Mouse (Mus musculus) heart, embryonic 16.5 days (tissue): ENCODE measurements around the gene Gm26920. TPM values are rescaled to one million over a fixed set of nuclear protein-coding genes. Genes with fewer than 3 reads are reported as not detected.

Experiments used
- ATAC-seq: fragments of 200-750 bp; cut with Nextera tagmentation; replicated peaks from 2 replicates; pipeline ENCODE4 v1.8.0; 2017; ENCODE audit warnings: moderate number of reproducible peaks; ENCODE audit not compliant: insufficient read depth, low FRiP score; ENCODE audit errors: extremely low read depth
- H3K27ac ChIP-seq: fragments of 300-500 bp; sonication (generic); 2 replicates; pipeline ENCODE4 v1.5.1; 2014; ENCODE audit warnings: mild to moderate bottlenecking, low read length, control low read depth, moderate library complexity
- H3K27me3 ChIP-seq: fragments of 300-500 bp; sonication (generic); 2 replicates; pipeline ENCODE4 v1.6.1; 2014; ENCODE audit warnings: low read length, mixed read lengths; ENCODE audit not compliant: control insufficient read depth, insufficient read depth
- H3K36me3 ChIP-seq: fragments of 300-500 bp; sonication (generic); 2 replicates; pipeline ENCODE4 v1.6.1; 2014; ENCODE audit not compliant: control insufficient read depth, insufficient read depth
- H3K4me1 ChIP-seq: fragments of 300-500 bp; sonication (generic); 2 replicates; pipeline ENCODE4 v1.6.1; 2014; ENCODE audit warnings: low read length, mixed read lengths; ENCODE audit not compliant: control insufficient read depth, insufficient read depth
- H3K4me2 ChIP-seq: fragments of 300-500 bp; sonication (generic); 2 replicates; pipeline ENCODE4 v1.6.1; 2014; ENCODE audit warnings: low read depth, mild to moderate bottlenecking, control low read depth, low read length
- H3K4me3 ChIP-seq: fragments of 300-500 bp; sonication (generic); 2 replicates; pipeline ENCODE4 v1.5.1; 2014; ENCODE audit warnings: mild to moderate bottlenecking, control low read depth, low read length
- H3K9ac ChIP-seq: fragments of 300-500 bp; sonication (generic); 2 replicates; pipeline ENCODE4 v1.6.1; 2014; ENCODE audit warnings: low read length, control low read depth
- H3K9me3 ChIP-seq: fragments of 300-500 bp; sonication (generic); replicated peaks from 2 replicates; pipeline ENCODE4 v1.6.1; 2016; ENCODE audit warnings: low read length; ENCODE audit not compliant: control insufficient read depth
- WGBS: fragments of 180-500 bp; shearing (Covaris S2); extraction: QIAGEN DNeasy Blood & Tissue Kit; methylation state at CpG from one replicate; pipeline ENCODE4 v1.1.7; 2014; 5-methylcytosine and 5-hydroxymethylcytosine counted together
- microRNA-seq: library from miRNA; unstranded; fragments of <30 nt; microRNA quantifications from one replicate; pipeline ENCODE4, GENCODE M21; 2017
- polyA plus RNA-seq: library from polyadenylated mRNA; unstranded; fragments of >200 nt; fragmentation: Nextera tagmentation; extraction: Ambion mirVana; gene quantifications from 2 replicates; pipeline ENCODE4 v1.2.1, GENCODE M21; 2015

Gm26920 gene
- polyA plus RNA-seq, 1 experiment from 2014 or later = not detected

- no peaks in the 10 kb centered on the region for H3K4me1 ChIP-seq
- H3K27me3 ChIP-seq = no peaks in the 10 kb centered on the region
- no peak overlapping the region for H3K9ac ChIP-seq
- peaks cover 72% of the 10 kb centered on the region for H3K36me3 ChIP-seq
- 89% methylated on average over 6 of the region's 6 CpGs for WGBS
- no peak overlapping the region for H3K27ac ChIP-seq
- no peaks in the 10 kb centered on the region for H3K9me3 ChIP-seq
- H3K4me3 ChIP-seq = no peak overlapping the region
- ATAC-seq = no peak
- H3K4me2 ChIP-seq = no peak overlapping the region
Observed at GRCm38 (mm10) chr7:30017226-30017625, 73.0 kb downstream of the Gm26920 start.

- ATAC-seq = peak; percentile 41; the same call in 1 of the 2 replicates
- H3K27me3 ChIP-seq = no peaks in the 10 kb centered on the region
- WGBS = 79% methylated on average over 4 of the region's 4 CpGs
- H3K4me1 ChIP-seq = no peaks in the 10 kb centered on the region
- H3K4me3 ChIP-seq = no peak overlapping the region
- peaks cover 57% of the 10 kb centered on the region for H3K36me3 ChIP-seq
- H3K4me2 ChIP-seq = no peak overlapping the region
- no peak overlapping the region for H3K9ac ChIP-seq
- H3K9me3 ChIP-seq = no peaks in the 10 kb centered on the region
- H3K27ac ChIP-seq = no peak overlapping the region
Observed at GRCm38 (mm10) chr7:30012956-30013363, 77.2 kb downstream of the Gm26920 start.

GRCm38 (mm10) chr7:30010551-30011195, 79.5 kb downstream of the Gm26920 start:
- WGBS = 85% methylated on average over 10 of the region's 10 CpGs
- no peaks in the 10 kb centered on the region for H3K9me3 ChIP-seq
- H3K4me1 ChIP-seq = no peaks in the 10 kb centered on the region
- H3K36me3 ChIP-seq = peaks cover 43% of the 10 kb centered on the region
- no peak overlapping the region; the same call in 1 of the 2 replicates for H3K27ac ChIP-seq
- H3K4me2 ChIP-seq = no peak overlapping the region
- H3K27me3 ChIP-seq = no peaks in the 10 kb centered on the region
- no peak overlapping the region for H3K9ac ChIP-seq
- no peak overlapping the region for H3K4me3 ChIP-seq
- no peak for ATAC-seq

GRCm38 (mm10) chr7:30009321-30010085, 80.7 kb downstream of the Gm26920 start:
- Histone ChIP-seq H3K27ac (peak overlapping the region; percentile 52), H3K27me3 (no peaks in the 10 kb centered on the region), H3K36me3 (peaks cover 34% of the 10 kb centered on the region), H3K9me3 (no peaks in the 10 kb centered on the region), H3K4me3 (no peak overlapping the region), H3K9ac (no peak overlapping the region), H3K4me2 (no peak overlapping the region), H3K4me1 (no peaks in the 10 kb centered on the region)
- WGBS = 73% methylated on average over 21 of the region's 21 CpGs
- ATAC-seq = no peak

GRCm38 (mm10) chr7:30008020-30008690, 82.1 kb downstream of the Gm26920 start:
- H3K9me3 ChIP-seq = no peaks in the 10 kb centered on the region
- H3K4me1 ChIP-seq = no peaks in the 10 kb centered on the region
- no peak overlapping the region for H3K9ac ChIP-seq
- no peak overlapping the region for H3K27ac ChIP-seq
- no peaks in the 10 kb centered on the region for H3K27me3 ChIP-seq
- no peak overlapping the region for H3K4me2 ChIP-seq
- ATAC-seq = no peak
- peaks cover 23% of the 10 kb centered on the region for H3K36me3 ChIP-seq
- WGBS = 80% methylated on average over 6 of the region's 6 CpGs
- H3K4me3 ChIP-seq = no peak overlapping the region

- Histone ChIP-seq H3K9me3 (no peaks in the 10 kb centered on the region), H3K4me1 (no peaks in the 10 kb centered on the region), H3K36me3 (peaks cover 23% of the 10 kb centered on the region), H3K4me3 (no peak overlapping the region), H3K27ac (no peak overlapping the region), H3K4me2 (no peak overlapping the region), H3K27me3 (no peaks in the 10 kb centered on the region), H3K9ac (no peak overlapping the region)
- ATAC-seq = no peak
- WGBS = 95% methylated on average over 1 of the region's 1 CpGs
Observed at GRCm38 (mm10) chr7:30007601-30008000, 82.6 kb downstream of the Gm26920 start.

Small RNA genes within 50 kb of the gene (microRNA-seq; reads per million reads assigned to microRNA genes)
- gene Gm23368 = not detected

Other genes with a start within 250 kb of the Gm26920 start
- gene Zfp940, start 236.7 kb downstream of the Gm26920 start, polyA plus RNA-seq = 1.5 TPM in 2 replicates
- gene Zfp420, start 230.4 kb downstream of the Gm26920 start, polyA plus RNA-seq = 4.2 and 5.4 TPM in 2 replicates
- gene Zfp27, start 183.8 kb downstream of the Gm26920 start, polyA plus RNA-seq = 8.5 and 9.6 TPM in 2 replicates
- 3.0 and 3.2 TPM in 2 replicates for gene Zfp383, start 182.2 kb downstream of the Gm26920 start, polyA plus RNA-seq
- 8.2 and 8.3 TPM in 2 replicates for gene Zfp74, start 136.3 kb downstream of the Gm26920 start, polyA plus RNA-seq
- gene Zfp568, start 106.5 kb downstream of the Gm26920 start, polyA plus RNA-seq = 16.0 and 18.4 TPM in 2 replicates
- gene Zfp14, start 39.0 kb downstream of the Gm26920 start, polyA plus RNA-seq = 4.3 and 4.7 TPM in 2 replicates
- gene Zfp82, start 17.5 kb downstream of the Gm26920 start, polyA plus RNA-seq = 4.8 and 5.2 TPM in 2 replicates
- 6.2 and 7.1 TPM in 2 replicates for gene Zfp566, start 117 bp upstream of the Gm26920 start, polyA plus RNA-seq
- gene Zfp260, start 4.4 kb upstream of the Gm26920 start, polyA plus RNA-seq = 75.3 and 76.0 TPM in 2 replicates
- gene Zfp382, start 31.5 kb upstream of the Gm26920 start, polyA plus RNA-seq = 11.2 and 13.3 TPM in 2 replicates
- 7.2 and 7.3 TPM in 2 replicates for gene Zfp146, start 79.3 kb upstream of the Gm26920 start, polyA plus RNA-seq
- 506 and 580 TPM in 2 replicates for gene Cox7a1, start 93.7 kb upstream of the Gm26920 start, polyA plus RNA-seq
- gene Capns1, start 108.4 kb upstream of the Gm26920 start, polyA plus RNA-seq = 85.4 and 87.7 TPM in 2 replicates
- gene Polr2i, start 141.5 kb upstream of the Gm26920 start, polyA plus RNA-seq = 112 TPM in 2 replicates
- gene Tbcb, start 141.9 kb upstream of the Gm26920 start, polyA plus RNA-seq = 134 and 154 TPM in 2 replicates
- gene Ovol3, start 145.3 kb upstream of the Gm26920 start, polyA plus RNA-seq = 0.20 TPM in 1 of 2 replicates, not detected in the other
- gene Thap8, start 189.7 kb upstream of the Gm26920 start, polyA plus RNA-seq = 0.29 and 0.47 TPM in 2 replicates
- gene Wdr62, start 190.0 kb upstream of the Gm26920 start, polyA plus RNA-seq = 6.9 and 8.1 TPM in 2 replicates
- gene Clip3, start 201.3 kb upstream of the Gm26920 start, polyA plus RNA-seq = 7.0 and 8.0 TPM in 2 replicates
- 62.0 and 67.1 TPM in 2 replicates for gene Alkbh6, start 218.3 kb upstream of the Gm26920 start, polyA plus RNA-seq
- 9.2 and 10.0 TPM in 2 replicates for gene Syne4, start 224.4 kb upstream of the Gm26920 start, polyA plus RNA-seq
- gene E130208F15Rik, start 231.3 kb upstream of the Gm26920 start, polyA plus RNA-seq = 3.6 and 7.3 TPM in 2 replicates
- 12.0 and 17.0 TPM in 2 replicates for gene Sdhaf1, start 233.5 kb upstream of the Gm26920 start, polyA plus RNA-seq